Mouse (Mus musculus) intestine, postnatal 0 days (tissue): Measurements from ENCODE around the gene Gm29609. TPM values are rescaled to one million over a fixed set of nuclear protein-coding genes. Genes with fewer than 3 reads are reported as not detected.
A peak's percentile ranks its signal among the peaks of the same experiment; 100 is the strongest.

Experiments
- ATAC-seq: fragments of 200-750 bp; cut with Nextera tagmentation; 2 replicates; pipeline ENCODE4 v1.8.0; 2017; ENCODE audit warnings: mild to moderate bottlenecking, moderate TSS enrichment, moderate library complexity
- H3K27ac ChIP-seq: fragments of 300-500 bp; sonication (generic); 2 replicates; pipeline ENCODE4 v1.5.1; 2014; ENCODE audit warnings: mild to moderate bottlenecking, low read depth, low read length, moderate library complexity
- H3K27me3 ChIP-seq: fragments of 300-500 bp; sonication (generic); replicated peaks from 2 replicates; pipeline ENCODE4 v1.6.1; 2014; ENCODE audit warnings: low read length, mixed read lengths; ENCODE audit not compliant: control insufficient read depth, insufficient read depth
- H3K36me3 ChIP-seq: fragments of 300-500 bp; sonication (generic); 2 replicates; pipeline ENCODE4 v1.6.1; 2014; ENCODE audit warnings: mild to moderate bottlenecking, moderate library complexity; ENCODE audit not compliant: control insufficient read depth, insufficient read depth
- H3K4me1 ChIP-seq: fragments of 300-500 bp; sonication (generic); replicated peaks from 2 replicates; pipeline ENCODE4 v1.6.1; 2014; ENCODE audit warnings: antibody characterized with exemption, low read length, mixed read lengths; ENCODE audit not compliant: control insufficient read depth, insufficient read depth
- H3K4me2 ChIP-seq: fragments of 300-500 bp; sonication (generic); replicated peaks from 2 replicates; pipeline ENCODE4 v1.6.1; 2014; ENCODE audit warnings: low read depth, mild to moderate bottlenecking, moderate library complexity
- H3K4me3 ChIP-seq: fragments of 300-500 bp; sonication (generic); 2 replicates; pipeline ENCODE4 v1.5.1; 2014; ENCODE audit warnings: low read depth, low read length
- H3K9ac ChIP-seq: fragments of 300-500 bp; sonication (generic); 2 replicates; pipeline ENCODE4 v1.6.1; 2014; ENCODE audit warnings: mild to moderate bottlenecking, low read depth, low read length
- H3K9me3 ChIP-seq: fragments of 300-500 bp; sonication (generic); 2 replicates; pipeline ENCODE4 v1.6.1; 2016; ENCODE audit warnings: mixed run types; ENCODE audit not compliant: control insufficient read depth
- CTCF ChIP-seq: sonication (generic); IDR thresholded peaks from 2 replicates; pipeline ENCODE4 v1.5.1; 2016; ENCODE audit warnings: low read depth, mild to moderate bottlenecking, control low read depth, antibody characterized with exemption, moderate library complexity
- WGBS: fragments of 180-500 bp; shearing (Covaris S2); extraction: QIAGEN DNeasy Blood & Tissue Kit; methylation state at CpG from one replicate; pipeline ENCODE4 v1.1.7; 2014; 5-methylcytosine and 5-hydroxymethylcytosine counted together
- polyA plus RNA-seq: library from polyadenylated mRNA; unstranded; fragments of >200 nt; fragmentation: Nextera tagmentation; extraction: Ambion mirVana; gene quantifications from 2 replicates; pipeline ENCODE4 v1.2.1, GENCODE M21; 2015

Gene Gm29609
- polyA plus RNA-seq, 1 experiment from 2014 or later: 0.53 TPM

DNA sequence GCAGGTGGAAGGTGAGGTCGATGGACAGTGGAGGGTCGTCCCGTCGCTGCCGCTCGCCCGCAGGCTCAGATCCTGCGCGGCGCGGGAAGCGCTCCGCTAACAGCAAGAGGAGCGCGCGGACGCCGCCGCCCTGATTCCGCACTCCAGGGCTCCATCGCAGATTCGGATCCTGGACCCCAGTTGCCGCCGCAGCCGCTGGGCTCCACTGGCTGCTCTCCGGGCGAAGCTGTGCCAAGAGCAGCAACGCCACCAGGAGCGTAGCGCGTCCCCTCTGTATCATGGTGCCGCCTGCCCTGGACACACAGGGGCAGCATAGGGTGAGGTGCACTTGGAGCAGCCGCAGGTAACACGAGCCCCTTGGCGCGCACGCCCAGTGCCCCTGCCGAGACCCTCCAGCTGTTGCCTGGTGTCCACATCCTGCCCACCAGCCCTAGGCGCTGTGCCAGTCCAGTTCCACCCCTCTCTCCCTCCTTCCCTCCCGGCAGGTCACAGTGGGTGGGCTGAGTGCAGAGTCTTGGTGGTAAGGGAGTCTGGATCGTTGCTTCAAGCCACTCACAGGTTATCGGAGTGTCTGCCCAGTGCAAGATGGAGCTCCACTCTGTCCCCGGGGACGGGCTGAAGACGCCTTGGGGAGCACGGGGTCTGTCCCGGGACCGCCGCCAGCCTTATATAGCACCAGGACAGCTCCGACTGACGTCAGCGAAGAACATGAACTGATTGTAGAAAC, 41.3 kb downstream of the Gm29609 start, which contains the start of gene Ucn:
Ucn (minus strand) TSS at position 589 of the 727 bp plus-strand sequence.
- Histone ChIP-seq H3K9ac (no peak within 1 kb of the TSS), H3K36me3 (0 out of 2 replicates have a peak, but pooled peaks cover 8% of the 10 kb centered on the region), H3K27ac (no peak within 1 kb of the TSS), H3K4me1 (no peaks in the 10 kb centered on the region), H3K4me2 (peak within 1 kb of the TSS; percentile 37), H3K4me3 (0 out of 2 replicates have a peak within 1 kb of the TSS, but pooled peaks have one; percentile 14), H3K9me3 (no peaks in the 10 kb centered on the region), H3K27me3 (peaks cover 56% of the 10 kb centered on the region)
- WGBS: 1% methylated on average over 52 of the region's 52 CpGs
- no peak for ATAC-seq
- no peak for TF ChIP-seq CTCF

DNA sequence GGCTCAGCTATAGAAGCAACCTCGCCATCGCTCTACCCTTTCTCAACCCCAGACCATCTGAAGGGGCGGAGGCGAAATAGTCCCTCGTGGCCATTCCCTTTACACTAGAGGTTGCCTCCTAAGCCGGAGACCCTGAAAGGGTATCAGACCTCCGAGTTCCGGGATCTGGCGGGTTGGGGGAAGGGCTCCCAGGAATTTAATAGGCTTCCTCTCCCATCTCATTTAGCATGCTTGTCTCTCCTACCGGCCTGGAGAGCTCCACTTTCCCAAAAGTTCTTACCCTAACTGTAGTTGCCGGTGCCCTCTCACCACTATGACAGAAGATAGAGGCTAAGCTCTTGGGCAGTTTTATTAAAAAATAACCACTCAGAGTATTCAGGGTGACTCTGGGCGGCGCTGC, 42.1 kb downstream of the Gm29609 start:
- Histone ChIP-seq H3K27me3 (peaks cover 56% of the 10 kb centered on the region), H3K9me3 (no peaks in the 10 kb centered on the region), H3K4me2 (no peak overlapping the region), H3K9ac (no peak overlapping the region), H3K36me3 (0 out of 2 replicates have a peak, but pooled peaks cover 5% of the 10 kb centered on the region), H3K4me1 (no peaks in the 10 kb centered on the region), H3K27ac (no peak overlapping the region), H3K4me3 (no peak overlapping the region)
- TF ChIP-seq CTCF: no peak
- ATAC-seq: no peak
- 3% methylated on average over 13 of the region's 13 CpGs for WGBS

DNA sequence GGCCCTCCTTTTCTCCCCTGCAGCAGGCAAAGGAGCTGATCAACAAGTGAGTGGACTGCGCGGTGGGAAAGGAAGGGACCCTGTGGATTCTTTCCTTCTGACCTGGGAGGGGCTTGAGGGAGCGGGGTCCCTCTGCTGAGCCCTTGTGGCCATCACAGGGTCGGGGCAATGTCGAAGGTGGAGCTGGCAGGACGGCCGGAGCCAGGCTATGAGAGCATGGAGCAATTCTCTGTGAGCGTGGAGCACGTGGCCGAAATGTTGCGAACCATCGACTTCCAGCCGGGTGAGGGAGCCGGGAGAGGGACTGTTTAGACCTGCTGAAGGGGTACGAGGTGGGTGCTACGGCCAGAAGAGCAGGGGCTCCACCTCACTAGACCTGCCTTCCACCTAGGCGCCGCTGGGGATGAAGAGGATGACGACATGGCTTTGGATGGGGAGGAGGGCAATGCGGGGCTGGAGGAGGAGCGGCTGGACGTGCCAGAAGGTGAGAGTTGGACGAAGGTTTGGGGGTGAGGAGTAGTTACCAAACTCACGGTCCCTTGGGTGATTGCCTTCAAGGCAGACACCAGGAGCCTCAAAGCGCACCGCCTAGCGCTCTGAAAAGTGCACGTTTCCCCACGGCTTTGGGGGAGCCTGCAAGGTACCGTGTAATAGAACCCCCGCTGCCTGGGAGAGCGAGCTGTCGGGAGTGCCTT, 42.8 kb downstream of the Gm29609 start:
- no peak overlapping the region for H3K27ac ChIP-seq
- WGBS: 2% methylated on average over 33 of the region's 33 CpGs
- H3K4me2 ChIP-seq: no peak overlapping the region
- H3K9ac ChIP-seq: no peak overlapping the region
- 0 out of 2 replicates have a peak, but pooled peaks cover 5% of the 10 kb centered on the region for H3K36me3 ChIP-seq
- H3K4me1 ChIP-seq: no peaks in the 10 kb centered on the region
- ATAC-seq: no peak
- peaks cover 56% of the 10 kb centered on the region for H3K27me3 ChIP-seq
- no peaks in the 10 kb centered on the region for H3K9me3 ChIP-seq
- no peak for TF ChIP-seq CTCF
- H3K4me3 ChIP-seq: no peak overlapping the region

DNA sequence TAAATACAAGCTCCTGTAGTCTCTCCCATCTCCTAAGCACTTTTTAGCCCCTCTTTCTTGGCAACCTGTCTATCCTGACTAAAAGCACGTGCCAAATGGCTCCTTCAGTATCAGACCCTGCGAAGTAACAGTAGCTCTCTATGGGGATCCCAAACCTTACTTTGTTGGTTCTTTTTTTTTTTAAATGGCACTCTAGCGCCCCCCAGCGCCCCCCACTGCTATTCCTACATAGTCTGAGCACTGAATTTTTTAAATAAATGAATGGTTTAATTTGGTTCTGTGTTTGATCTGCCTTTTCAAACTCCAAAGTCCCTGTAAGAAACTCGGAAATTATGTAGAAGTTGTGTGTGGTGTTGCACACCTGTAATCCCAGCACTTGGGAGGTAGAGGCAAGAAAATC, 53.7 kb downstream of the Gm29609 start:
- Histone ChIP-seq H3K27ac (no peak overlapping the region), H3K36me3 (no peaks in the 10 kb centered on the region), H3K4me2 (no peak overlapping the region), H3K9me3 (no peaks in the 10 kb centered on the region), H3K27me3 (no peaks in the 10 kb centered on the region), H3K9ac (no peak overlapping the region), H3K4me1 (no peaks in the 10 kb centered on the region), H3K4me3 (no peak overlapping the region)
- TF ChIP-seq CTCF: no peak
- ATAC-seq: no peak
- WGBS: 40% methylated on average over 5 of the region's 5 CpGs

DNA sequence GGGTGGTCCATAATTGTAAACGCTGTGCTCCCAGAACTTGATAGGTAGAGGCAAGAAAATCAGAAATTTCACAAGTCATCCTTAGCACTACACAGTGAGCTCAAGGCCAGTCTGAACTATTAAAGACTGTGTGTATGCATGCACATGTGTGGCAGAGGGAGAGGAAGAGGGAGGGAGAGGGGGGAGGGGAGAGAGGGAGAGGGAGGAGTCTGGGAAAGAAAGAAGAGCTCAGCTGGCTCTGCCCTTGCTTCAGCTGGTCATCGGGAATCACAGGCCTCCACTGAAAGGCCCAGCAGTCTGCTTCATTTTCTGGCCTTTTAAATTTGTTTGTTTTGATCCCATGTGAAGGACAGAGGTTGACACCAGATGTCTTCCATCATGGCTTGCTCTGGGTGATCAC, 56.2 kb downstream of the Gm29609 start:
- H3K27me3 ChIP-seq: no peaks in the 10 kb centered on the region
- no peaks in the 10 kb centered on the region for H3K36me3 ChIP-seq
- no peak for TF ChIP-seq CTCF
- H3K4me2 ChIP-seq: no peak overlapping the region
- no peaks in the 10 kb centered on the region for H3K9me3 ChIP-seq
- 47% methylated on average over 2 of the region's 2 CpGs for WGBS
- H3K27ac ChIP-seq: no peak overlapping the region
- no peak for ATAC-seq
- no peak overlapping the region for H3K4me3 ChIP-seq
- no peak overlapping the region for H3K9ac ChIP-seq
- H3K4me1 ChIP-seq: no peaks in the 10 kb centered on the region

DNA sequence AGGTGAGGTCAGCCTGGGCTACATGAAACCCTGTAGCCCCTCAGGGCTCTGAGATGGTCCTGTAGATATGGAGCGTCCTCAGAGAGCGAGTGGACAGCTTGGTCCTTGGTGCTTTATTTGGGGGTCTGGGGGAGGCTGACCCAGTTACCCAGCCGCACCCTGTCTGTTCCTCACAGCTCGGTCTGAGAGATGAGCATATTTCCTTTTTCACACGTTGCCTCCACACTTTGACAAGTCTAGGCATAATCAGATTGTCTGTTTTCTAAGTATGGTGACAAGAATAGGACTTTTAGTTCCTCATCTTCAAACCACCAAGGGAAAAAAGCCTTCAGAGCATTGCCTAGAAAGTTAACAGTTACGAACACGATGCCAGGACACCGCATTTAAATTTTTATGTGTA, 58.6 kb downstream of the Gm29609 start:
- no peak overlapping the region for H3K27ac ChIP-seq

More for the DNA sequence above, 58.6 kb downstream of the Gm29609 start:
- Histone ChIP-seq H3K9me3 (no peaks in the 10 kb centered on the region), H3K36me3 (no peaks in the 10 kb centered on the region), H3K27me3 (0 out of 2 replicates have a peak, but pooled peaks cover 4% of the 10 kb centered on the region), H3K4me2 (no peak overlapping the region), H3K4me1 (no peaks in the 10 kb centered on the region), H3K9ac (no peak overlapping the region), H3K4me3 (no peak overlapping the region)
- 81% methylated on average over 8 of the region's 8 CpGs for WGBS
- no peak for TF ChIP-seq CTCF
- no peak for ATAC-seq
